Mouse (Mus musculus): ENCODE measurements around the gene Gria1. TPM values are rescaled to one million over a fixed set of nuclear protein-coding genes. Genes with fewer than 3 reads are reported as not detected.

The Gria1 gene
- total and polyA plus RNA-seq, 3 experiments: 0.03 to 0.32 (median 0.24) TPM

DNA sequence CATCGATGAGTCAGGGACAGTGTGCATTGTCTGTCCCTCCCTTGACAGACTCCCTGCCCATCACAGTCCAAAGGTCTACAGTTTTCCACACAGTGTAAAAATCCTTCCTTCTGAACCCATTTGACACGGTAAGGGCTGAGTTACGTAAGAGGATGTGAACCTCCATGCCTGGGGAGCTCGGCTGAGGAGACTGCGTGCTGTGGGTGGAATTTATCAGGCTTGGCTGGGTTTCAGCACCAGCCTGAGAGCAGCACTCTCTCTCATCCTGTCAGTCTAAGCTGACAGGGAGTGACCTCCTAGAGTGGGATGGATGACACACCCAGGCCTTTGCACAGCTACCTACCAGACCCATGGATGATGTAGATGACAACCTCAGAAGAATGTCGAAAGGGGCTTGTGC lies 158.9 kb downstream of the Gria1 start:
- DNase-seq: peak; percentile 18

DNA sequence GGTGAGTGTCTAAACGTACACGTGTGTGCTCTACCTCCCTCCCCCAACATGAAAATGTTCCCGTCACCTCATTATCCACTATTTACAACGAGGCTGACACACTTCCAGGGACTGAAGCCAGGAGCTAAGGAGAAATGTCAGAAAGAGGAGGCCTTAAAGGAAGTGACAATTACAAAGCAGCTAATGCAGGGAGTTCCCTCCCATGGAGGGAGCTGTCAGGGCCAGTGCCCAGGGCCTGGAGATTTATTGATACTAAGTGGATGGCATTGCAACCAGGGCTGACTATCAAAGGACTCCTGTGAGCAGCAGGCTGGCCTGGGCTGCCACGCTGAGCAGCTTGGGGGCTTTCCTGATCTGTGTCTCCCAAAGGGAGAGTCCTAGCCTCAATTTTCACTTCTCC lies 163.0 kb downstream of the Gria1 start:
- DNase-seq: peak; percentile 3

DNA sequence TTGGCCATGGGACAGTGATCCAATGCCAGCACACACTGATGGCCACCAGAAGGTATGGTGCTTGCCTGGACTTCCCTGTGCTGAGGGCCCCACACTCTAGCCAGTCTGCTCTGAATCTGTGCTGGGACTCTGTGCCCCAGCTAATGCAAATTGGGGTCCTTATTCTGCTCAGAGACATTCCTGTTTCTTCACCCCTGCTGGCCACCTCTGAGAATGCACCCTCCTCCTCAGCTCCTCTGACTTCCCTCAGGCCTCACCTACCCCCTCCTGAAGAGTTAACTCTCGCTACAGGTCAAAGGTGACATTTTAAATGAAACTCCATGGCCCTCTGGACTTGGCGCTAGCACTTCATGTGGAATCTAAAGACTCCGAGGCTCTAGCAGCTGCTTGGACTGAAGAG lies 165.4 kb downstream of the Gria1 start:
- no peak for DNase-seq

DNA sequence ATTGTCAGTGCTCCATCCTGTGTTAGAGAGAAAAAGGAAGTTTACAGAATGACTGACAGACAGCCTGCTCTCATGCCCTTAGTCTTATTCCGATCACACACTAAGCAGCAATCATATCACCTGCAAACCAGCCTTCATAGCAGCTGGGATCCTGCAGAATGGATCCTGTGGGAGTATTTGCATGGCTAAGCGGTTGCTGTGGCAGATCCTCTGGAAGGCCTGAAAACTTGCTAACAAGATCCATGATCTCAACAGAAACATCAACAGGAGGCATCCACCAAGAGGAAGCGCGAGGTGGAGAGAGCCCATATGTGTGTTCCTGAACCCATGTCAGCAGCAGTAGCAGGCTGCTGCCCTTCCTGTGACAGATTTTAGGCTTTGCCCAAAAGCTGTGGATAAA lies 173.0 kb downstream of the Gria1 start:
- DNase-seq: no peak

DNA sequence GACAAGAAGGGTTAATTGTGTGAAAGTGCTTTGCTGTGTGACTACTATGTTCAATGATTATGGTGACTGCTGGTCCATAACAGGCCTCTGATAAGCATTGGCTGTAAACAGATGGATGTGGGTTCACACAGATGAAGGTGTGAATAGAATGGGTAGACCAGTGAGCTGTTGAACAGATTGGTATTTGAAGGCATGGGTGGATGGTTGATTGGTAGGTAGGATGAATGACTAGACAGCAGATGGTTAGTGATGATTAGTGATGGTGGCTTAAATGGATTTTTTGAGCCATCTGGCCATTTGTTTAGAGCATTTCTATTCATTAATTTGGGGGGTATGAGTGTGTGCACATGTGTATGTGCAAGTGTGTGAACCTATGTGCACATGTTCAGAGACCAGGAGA lies 173.9 kb downstream of the Gria1 start:
- DNase-seq: no peak

DNA sequence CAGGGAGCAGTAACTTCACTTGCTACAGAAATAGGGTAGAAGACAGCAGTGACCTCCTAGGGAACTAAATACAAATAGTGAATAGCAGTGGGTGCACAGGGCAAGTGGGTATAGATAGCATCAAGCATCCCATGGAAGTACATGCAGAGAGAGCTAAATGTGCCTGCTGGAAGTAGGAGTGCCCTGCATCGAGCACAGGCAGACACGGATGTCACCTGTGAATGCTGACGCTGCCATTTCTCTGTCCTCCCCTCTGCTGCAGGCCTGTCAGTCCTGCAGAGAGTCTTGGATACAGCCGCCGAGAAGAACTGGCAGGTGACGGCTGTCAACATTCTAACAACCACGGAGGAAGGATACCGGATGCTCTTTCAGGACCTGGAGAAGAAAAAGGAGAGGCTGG lies 178.2 kb downstream of the Gria1 start:
- DNase-seq: no peak

DNA sequence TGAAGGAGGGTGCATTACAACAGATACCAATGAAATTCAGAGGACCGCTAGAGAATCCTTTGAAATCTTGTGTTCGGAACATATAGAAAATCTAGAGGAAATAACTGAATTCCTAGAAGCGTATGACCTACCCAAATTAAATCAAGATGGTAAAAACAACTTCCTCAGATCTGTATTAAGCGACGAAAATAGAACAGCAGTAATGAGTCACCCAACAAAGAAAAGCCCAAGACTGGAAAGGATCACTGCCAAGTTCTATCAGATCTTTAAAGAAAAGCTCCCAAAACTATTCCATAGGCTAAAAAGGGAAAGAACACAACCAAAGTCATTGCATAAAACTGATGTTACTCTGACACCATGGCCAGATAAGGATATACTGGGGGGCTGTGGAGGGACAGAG lies 183.6 kb downstream of the Gria1 start:
- DNase-seq: no peak

DNA sequence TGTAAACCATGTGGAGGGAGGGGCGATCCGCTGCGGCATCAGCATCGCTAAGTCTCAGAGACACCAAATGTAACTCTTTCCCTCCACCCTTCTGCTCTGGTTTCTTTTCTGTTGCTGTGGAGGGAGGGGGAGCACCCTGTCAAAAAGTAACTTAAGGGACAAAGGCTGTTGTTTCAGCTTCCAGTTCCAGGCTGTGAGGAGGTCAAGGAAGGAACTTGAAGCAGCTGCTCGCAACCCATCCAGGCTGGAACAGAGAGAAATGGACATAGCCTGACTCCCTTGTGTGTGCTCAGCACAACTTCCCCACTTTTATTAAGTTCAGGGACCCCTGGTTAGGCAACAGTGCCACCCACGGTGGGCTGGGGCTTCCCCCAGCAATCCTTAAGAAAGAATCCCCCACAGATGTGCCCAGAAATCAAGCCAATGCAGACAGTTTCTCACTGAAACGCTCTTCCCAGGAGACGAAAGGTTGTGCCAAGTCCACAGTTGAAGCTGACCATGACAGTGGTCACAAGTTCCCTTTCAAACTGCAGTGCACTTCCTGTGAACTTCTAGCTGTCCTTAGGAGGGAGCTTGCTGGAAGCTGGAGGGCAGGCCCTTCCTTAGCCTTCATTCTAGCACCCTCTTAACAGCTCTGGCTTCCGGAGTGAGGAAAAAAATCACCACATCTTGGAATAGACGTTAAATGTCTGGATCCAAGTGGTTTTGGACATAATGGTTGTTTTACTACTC lies 190.2 kb downstream of the Gria1 start:
- DNase-seq: no peak

DNA sequence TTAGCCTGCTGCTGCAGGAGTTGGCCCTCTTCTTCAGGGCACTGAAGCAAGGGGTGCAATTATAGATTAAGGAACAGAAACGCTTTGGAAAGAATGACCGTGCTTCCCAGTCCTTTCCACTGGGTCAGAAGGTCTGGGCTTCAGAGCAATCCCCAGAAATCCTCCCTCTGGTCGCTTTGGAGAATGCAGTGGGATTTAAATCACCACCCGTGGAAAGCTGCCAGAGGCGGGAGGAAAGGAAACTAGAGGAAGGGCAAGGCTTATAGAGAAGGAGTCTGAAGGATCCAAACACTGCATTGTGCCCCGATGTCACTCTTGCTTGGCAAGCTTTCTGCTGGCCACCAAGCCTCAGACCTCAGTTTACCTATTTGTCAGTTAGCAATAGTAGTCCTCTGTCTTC lies 193.2 kb downstream of the Gria1 start:
- no peak for DNase-seq

DNA sequence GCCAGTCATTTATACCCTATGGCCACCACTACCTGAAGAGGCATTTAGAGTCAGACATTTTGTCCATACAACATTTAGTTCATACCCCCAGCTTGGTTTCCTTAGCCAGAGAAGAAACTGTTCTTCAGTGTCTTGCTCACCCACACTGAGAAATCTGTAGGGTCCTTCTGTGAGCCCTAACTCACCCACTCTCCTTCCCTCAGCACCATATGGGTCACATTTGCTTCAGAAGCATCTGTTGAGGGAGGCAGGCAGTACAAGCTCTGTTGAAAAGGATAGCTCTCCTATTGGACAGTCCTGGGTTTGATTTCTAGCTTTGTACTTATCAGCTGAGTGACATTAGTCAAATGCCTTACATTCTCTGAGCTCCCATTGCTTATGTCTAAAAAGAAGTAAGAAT lies 196.1 kb downstream of the Gria1 start:
- DNase-seq: no peak

DNA sequence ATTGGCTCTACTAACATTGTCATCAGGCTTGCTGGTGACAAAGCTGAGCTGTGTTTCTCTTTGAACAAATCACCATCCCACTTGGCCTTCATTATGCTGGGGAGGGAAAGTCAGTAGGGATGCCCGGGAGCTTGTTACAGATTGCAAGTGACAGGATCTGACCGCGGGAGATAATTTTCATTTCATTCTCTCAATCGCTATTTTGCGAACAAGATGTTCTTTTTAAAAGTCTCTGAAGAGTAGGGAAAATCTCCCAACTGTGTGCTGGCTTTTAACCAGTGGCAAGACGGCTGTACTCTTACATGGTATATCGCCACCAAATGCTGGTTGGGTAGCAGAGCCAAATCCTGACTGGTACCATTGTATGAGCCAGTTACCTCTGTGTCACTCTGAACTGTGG lies 202.9 kb downstream of the Gria1 start:
- DNase-seq: no peak

DNA sequence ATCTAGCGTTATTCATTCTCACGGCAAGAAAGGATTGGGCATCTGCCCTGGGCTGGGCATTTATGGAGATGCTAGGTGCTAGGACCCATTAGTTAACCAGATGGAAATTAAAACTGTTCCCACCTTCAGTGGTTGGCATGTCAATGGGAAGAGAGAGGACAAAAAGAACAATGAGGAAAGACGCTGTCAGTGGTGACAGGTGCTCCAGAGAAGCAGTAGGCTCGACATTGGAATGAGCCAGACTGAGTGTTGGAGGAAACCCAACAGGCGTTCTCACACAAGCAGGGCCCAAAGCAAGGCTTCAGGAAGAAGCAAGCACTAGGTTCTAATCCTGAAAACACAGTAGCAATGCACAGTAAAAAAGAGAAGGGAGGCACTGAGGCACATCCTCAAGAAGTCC lies 203.4 kb downstream of the Gria1 start:
- DNase-seq: no peak

DNA sequence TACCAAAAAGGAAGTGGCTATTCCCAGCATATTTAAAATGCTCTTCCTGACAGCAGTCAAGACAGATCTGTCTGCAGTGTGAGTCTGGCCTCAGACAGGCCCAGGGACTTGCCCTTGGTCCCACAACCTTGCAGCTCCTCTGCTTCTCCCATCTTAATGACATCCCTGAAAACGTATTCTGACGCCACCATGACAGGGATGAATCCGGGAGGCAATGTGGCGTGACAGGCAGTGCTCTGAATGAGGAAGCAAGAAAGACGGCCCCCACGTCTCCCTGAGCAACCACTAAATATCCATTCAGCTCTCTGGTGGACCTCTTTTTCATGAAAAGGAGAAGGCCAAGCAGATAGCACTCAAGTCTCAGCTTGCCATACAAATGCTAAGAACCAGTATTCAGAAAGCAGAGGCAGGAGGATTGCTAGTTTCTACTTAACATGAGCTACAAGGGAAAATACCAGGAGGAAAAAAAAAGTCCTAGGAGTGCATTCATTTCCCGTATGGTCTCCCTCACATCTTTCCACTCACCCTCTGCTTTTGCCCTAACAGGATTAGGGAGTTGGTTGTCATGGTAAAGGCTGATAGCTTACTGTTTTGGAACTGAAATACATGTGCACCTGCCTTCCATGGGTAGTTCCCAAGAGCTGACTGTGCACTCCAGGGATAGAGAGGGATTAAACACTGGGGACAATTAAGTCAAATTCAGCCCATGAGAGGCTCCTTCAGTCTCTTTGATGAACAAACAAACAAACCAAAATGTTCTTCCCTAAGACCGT lies 211.8 kb downstream of the Gria1 start:
- no peak for DNase-seq

DNA sequence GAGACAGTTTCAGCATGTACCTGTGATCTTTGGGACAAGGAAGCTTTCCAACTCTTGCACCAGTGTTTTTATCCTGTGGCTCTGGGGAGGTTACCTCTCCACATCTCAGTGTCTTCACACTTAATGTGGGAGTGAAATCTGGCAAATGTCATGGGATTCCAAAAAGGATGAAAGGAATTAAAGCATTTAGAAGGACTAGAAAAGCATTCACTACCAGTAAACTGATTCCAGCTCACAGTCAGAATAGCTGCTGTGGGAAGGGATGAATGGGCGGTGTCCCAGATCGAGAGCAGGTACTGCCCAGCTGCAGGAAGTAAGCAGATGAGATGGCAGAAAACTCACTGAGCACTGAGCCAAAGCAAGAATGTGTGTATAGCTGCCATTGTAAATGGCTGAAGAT lies 224.3 kb downstream of the Gria1 start:
- no peak for DNase-seq

DNA sequence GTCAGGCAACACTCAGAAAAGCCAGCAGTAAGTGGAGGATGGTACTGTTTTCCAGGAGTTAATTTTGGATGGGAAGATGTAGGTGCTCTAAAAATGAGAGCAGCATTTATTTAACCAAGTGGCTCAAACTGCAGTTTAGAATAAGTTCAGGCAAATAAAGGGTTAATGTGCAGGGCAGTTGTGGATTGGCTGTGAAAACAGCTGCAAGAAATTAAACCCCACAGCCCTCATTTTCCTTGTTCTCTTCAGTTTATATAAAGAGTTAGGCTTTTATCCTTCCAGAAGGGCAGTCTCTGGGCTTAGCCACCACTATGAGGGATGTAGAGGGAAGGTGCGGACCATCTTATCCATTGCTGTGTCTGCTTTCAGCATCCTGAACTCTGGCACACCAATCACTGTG lies 225.2 kb downstream of the Gria1 start:
- DNase-seq: no peak

DNA sequence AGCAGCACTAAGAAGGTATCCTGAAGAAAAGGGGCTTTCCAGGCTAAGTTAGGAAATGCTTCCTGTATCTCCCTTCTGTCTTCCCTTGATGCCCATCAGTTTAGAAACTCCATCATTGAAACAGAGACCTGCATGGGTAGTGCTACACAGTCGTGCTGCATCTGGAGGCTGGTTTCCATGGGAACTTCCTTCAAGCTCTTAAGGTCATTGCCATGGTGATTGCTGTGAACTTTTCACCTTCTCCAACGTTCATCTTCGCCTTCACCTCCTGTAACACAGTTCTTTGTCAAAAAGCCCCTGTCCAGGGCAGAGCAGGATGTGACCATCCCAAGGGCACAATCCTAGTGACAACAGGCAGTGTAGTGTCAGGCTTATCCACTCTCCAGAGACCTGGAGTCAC lies 228.6 kb downstream of the Gria1 start:
- no peak for DNase-seq

DNA sequence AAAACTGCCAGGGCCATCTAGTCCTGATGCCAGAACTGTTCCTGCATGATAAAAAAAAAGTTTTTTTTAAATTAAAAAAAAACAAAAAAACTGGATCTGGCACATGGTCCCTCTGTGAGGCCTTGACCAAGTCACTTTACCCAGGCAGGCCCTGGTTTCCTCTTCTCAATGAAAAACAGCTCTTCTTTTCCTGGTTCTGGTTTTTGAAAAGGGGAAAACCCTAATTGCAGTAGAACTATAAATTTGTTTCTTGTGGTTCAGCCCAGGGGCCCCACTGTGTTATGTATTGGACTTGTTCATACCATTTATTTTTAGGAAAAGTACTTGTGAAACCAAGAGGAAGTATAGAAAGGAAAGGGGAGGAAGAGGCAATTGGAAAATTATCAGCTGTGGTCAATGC lies 232.6 kb downstream of the Gria1 start:
- no peak for DNase-seq

DNA sequence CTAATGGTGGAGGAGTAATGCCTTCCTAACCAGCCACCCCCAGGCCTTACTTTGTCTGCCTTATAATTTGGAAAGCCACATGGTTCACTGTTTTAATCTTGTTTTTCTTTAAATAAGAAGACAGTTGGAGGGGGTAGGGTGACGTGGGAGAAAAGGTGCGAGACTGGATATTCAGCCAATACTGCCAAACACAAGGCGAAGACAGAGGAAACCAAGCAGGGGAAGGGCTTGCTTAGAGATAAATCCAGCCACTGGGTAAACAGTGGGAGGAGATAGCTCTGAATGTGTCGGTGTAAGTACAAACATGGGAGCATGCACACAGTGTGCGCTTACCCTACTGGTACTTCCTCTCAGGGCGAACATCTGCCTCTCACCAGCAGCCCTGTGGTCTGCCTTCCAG lies 233.4 kb downstream of the Gria1 start:
- no peak for DNase-seq

DNA sequence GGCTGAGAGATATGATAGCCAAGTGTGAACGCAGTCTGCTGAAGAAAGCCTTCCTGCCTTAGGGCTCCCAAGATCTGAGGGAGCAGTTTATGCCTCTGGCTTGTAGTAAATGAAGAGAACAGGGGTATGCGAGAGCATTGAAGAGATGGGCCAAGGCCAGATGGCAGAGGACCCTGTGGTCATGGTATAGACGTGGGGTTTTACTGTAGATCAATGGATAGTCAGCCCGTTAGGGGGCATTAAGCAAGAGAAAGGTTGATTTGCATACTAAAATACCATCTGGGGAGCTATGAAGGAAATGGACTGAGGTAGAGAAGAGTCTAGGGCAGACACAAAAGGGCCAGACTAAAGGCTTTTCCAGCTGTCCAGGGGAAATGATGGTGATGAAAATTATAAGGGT lies 237.7 kb downstream of the Gria1 start:
- DNase-seq: no peak

DNA sequence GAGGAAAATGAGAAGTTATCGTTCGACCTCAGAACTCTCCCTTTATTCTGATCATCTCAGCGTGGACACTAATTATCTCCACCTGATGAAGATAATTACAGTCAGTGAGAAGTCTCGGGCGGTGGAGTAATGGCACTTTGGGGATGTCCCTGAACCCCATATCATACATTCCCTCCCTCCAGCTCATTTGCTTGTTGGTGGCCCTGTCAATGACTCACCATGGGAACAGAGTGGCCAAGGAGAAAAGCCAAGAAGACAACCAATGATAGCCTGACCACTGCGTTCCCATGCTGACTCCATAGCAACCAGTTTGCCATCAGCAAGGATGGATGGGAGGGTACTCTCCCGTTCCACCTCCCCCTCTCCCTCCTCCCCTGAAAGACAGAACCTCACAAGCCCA lies 238.9 kb downstream of the Gria1 start:
- no peak for DNase-seq

DNA sequence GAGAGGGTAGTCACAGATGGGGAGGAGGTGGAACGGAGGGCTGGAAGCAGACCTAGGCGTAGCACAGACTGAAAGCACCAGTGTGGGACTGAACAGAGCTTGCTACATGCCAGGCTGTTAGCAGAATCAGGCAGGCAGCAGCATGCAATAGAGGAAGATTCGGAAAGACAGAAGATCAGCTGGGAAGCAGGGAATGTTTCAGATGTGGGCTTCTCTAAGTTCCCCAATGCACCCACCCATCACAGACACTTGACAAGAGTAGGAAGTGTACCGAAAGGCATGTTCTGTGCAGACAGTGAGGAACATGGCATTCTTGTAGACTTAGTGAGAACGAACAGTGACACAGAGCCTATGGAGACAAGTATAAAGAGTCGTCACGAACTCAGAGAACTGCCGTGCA lies 260.5 kb downstream of the Gria1 start:
- DNase-seq: no peak

DNA sequence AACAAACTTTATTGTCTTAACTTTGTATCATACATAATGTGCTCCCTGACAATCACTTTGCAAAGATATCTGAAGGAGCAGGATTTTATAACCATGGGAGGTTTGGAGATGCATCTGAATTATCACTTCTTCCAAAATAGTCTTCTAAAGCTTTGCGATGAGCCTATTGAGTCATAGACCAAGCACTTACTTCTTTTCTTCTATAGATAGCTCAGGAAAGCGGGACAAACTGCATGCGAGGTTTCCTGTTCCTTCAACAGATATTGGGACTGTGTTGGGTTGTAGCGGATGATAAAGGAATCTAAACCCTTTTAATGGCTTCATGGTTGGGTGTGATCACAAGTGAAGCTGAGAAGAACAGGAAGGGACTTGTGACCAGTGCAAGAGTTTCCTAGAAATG lies 263.5 kb downstream of the Gria1 start:
- no peak for DNase-seq

DNA sequence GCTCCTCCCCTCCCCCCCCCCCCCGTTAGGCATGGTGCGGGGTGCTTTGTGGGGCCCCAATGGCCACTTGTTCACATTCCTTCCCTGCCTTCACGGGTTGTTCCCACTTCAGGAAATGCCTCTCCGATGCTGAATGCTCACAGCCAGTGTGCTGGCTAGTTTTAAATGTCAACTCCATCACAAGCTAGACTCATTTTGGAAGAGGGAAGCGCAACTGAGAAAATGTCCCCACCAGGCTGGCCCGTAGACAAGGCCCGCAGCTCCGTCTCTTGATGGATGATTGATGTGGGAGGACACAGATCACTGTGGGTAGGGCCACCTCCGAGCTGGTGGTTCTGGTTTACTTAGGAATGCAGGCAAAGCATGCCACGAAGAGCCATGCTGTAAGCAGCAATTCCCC lies 266.9 kb downstream of the Gria1 start:
- no peak for DNase-seq

DNA sequence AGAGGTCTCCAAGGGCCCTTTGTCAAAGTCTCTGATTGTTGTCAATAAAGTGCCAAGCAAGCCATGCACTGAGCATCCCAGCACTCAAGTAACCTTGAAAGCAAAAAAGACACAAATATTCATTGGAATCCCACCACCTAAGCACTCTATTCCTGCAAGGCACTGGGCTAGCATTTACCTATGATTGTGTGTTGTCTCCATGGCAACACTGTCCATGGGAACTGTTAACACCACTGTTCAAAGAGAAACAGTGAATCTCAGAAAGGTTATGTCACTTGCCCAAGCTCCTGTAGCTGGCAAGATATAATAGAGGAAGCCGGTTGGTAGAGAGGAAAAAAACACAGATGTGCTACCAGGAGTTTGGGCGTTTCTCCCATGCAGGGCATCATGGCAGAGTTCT lies 274.9 kb downstream of the Gria1 start:
- no peak for DNase-seq
